In the genomic region with DNA sequence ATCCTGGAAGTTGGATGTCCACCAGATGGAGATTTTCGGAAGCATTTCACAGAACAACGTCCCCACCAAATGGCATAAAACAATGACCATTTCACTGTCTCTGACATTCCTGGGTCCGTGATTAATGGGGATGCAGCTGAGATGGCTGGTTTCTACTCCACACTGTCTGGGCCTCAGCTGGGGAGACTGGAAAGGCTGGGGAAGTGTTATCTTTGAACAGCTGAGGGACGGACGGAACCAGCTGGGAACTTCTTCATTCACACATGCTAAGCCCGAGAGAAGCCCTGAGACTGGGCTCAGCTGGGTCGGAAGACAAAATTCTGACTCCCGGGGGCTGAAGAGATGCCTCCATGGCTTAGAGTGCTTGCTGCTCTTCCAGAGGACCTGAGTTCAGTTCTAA, we compare ENCODE assay signal across 19 mouse cellular contexts. TPM values are rescaled to one million over a fixed set of nuclear protein-coding genes. Genes with fewer than 3 reads are reported as not detected.
"Had no signal": no experiment of that assay in that cellular context is flagged by ENCODE, and none has a peak within 500 bp of the region (broad histone marks: within the 10 kb centered on the region; RNA-seq: fewer than 3 reads in every experiment).

No protein-coding gene starts in this region.

- H3K36me3 ChIP-seq: neural tube, embryonic 13.5 days; stomach, embryonic 15.5 days had no signal

- H3K4me2 ChIP-seq: neural tube, embryonic 13.5 days; stomach, embryonic 15.5 days had no signal

- H3K9ac ChIP-seq: neural tube, embryonic 13.5 days; stomach, embryonic 15.5 days had no signal

- H3K9me3 ChIP-seq: neural tube, embryonic 13.5 days; stomach, embryonic 15.5 days had no signal

- DNase-seq: retina, postnatal 1 day; right cerebral cortex, adult 18-20 months; right cerebral cortex, postnatal 14 days; right cerebral cortex, postnatal 25 days; right cerebral cortex, postnatal 4 days; spleen, adult 18-20 months; thymus, adult 18-20 months; thymus, adult 2 months; thymus, postnatal 14 days; thymus, postnatal 25 days; thymus, postnatal 36 days; thymus, postnatal 4 days had no signal

- H3K27ac ChIP-seq: neural tube, embryonic 13.5 days; stomach, embryonic 15.5 days; stomach, postnatal 0 days had no signal

- H3K4me3 ChIP-seq: neural tube, embryonic 13.5 days; stomach, embryonic 15.5 days had no signal

RNA-seq across cellular contexts. Expression of a gene that starts 36.8 kb away (rescaled TPM):
- total RNA-seq: neutrophil, adult 5-6 weeks had no signal
- polyA plus RNA-seq: spleen, adult 2 months; thymus, postnatal 0 days; urinary bladder, adult 2 months had no signal
